Mouse (Mus musculus) CH12F3 (cell line): ENCODE results near the gene Creb5.

Experiments used
- in situ Hi-C: fragments of 300-500 bp; cut with MboI; formaldehyde crosslinking; loops from 2 replicates; pipeline ENCODE4 v1.14.3; 2020; ENCODE audit warnings: low sequenced_read_pairs

The Creb5 gene

DNA sequence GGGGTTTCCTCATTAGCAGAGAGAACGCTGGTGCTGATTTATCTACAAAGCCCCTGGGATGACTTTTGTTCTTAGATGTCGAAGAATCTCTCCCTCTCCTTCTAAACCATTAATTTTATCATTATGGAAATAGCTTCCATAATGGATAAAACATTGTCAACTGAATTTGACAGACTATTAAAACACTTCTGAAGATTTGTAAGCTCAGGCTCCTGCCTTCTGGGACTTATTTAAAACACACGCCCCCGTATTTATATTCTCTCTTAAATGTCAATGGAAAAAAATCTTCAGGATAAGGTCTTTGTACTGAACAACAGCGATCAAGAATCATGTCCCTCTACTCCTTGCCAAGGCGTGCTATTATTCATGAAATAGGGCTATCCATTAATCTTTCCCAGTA is 448.6 kb downstream of the Creb5 start:
- in situ Hi-C loops = no loop called here

GRCm38 (mm10) chr6:53738206-53738605 is 451.1 kb downstream of the Creb5 start:
- in situ Hi-C loops = no loop called here

- in situ Hi-C loops = no loop called here
Measured at GRCm38 (mm10) chr6:53741222-53741621, 454.2 kb downstream of the Creb5 start.
